In the genomic region with DNA sequence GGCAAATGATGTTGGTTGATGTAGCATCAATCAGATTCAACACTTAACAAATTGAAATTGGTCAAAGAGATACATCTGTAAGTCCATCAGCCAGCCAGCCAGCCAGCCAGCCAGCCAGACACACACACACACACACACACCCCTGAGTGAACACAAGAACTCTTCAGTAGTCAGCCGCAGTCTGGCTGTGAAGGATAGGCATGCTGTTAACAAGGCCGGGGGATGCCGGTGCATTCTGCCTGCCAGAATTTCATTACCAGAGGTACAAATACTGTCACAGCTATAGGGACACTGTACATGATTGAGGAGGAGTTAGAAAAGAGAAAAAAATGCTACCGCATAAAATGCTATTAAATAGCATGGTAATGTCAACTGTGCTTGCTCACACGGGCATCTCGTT, we compare ENCODE assay signal across 23 mouse cellular contexts.
DNase-seq lines count a peak whose midpoint lies in the region; ATAC-seq lines count a peak whose summit lies in the region.
"Had no signal": no experiment of that assay in that cellular context is flagged by ENCODE, and none has a peak within 500 bp of the region (broad histone marks: within the 10 kb centered on the region; RNA-seq: fewer than 3 reads in every experiment).

No protein-coding gene starts in this region.

- 39% methylated on average over 6 of the region's 6 CpGs for WGBS in forebrain, embryonic 13.5 days
- 91% methylated on average over 6 of the region's 6 CpGs for WGBS in forebrain, embryonic 10.5 days
- 43% methylated on average over 6 of the region's 6 CpGs for WGBS in midbrain, embryonic 16.5 days
- WGBS in midbrain, embryonic 10.5 days = 88% methylated on average over 6 of the region's 6 CpGs
- 37% methylated on average over 6 of the region's 6 CpGs for WGBS in hindbrain, embryonic 15.5 days
- WGBS in neural tube, embryonic 15.5 days = 32% methylated on average over 6 of the region's 6 CpGs

- peak; percentile 43; the same call in 1 of the 2 replicates for ATAC-seq in forebrain, embryonic 13.5 days
- ATAC-seq in midbrain, embryonic 16.5 days = no peak
- ATAC-seq in hindbrain, embryonic 15.5 days (ENCODE audit: low FRiP score, low read depth) = peak; percentile 40; the same call in 1 of the 2 replicates
- no peak; the same call in 1 of the 2 replicates for ATAC-seq in neural tube, embryonic 15.5 days (ENCODE audit: low FRiP score)
- ATAC-seq: intestine, postnatal 0 days; liver, postnatal 0 days had no signal

- no peaks in the 10 kb centered on the region for H3K27me3 ChIP-seq in forebrain, embryonic 13.5 days
- no peaks in the 10 kb centered on the region for H3K27me3 ChIP-seq in forebrain, embryonic 10.5 days (ENCODE audit: poor library complexity, severe bottlenecking)
- H3K27me3 ChIP-seq in midbrain, embryonic 16.5 days (ENCODE audit: control insufficient read depth, insufficient read depth, low read depth, low read length) = no peaks in the 10 kb centered on the region
- no peaks in the 10 kb centered on the region; the same call in 1 of the 2 replicates for H3K27me3 ChIP-seq in midbrain, embryonic 10.5 days (ENCODE audit: low read depth, poor library complexity, severe bottlenecking)
- H3K27me3 ChIP-seq in hindbrain, embryonic 15.5 days = no peaks in the 10 kb centered on the region
- H3K27me3 ChIP-seq in neural tube, embryonic 15.5 days (replicated peaks) = no peaks in the 10 kb centered on the region
- H3K27me3 ChIP-seq: heart, embryonic 12.5 days; kidney, embryonic 15.5 days; limb, embryonic 12.5 days had no signal

- H3K4me3 ChIP-seq in forebrain, embryonic 13.5 days = no peak overlapping the region
- H3K4me3 ChIP-seq in forebrain, embryonic 10.5 days = no peak overlapping the region
- H3K4me3 ChIP-seq in midbrain, embryonic 16.5 days (ENCODE audit: low read depth, low read length) = no peak overlapping the region
- H3K4me3 ChIP-seq in midbrain, embryonic 10.5 days = no peak overlapping the region
- H3K4me3 ChIP-seq in hindbrain, embryonic 15.5 days = no peak overlapping the region
- H3K4me3 ChIP-seq in neural tube, embryonic 15.5 days (replicated peaks) = no peak overlapping the region
- H3K4me3 ChIP-seq: embryonic facial prominence, embryonic 10.5 days; heart, embryonic 12.5 days; kidney, embryonic 15.5 days; limb, embryonic 12.5 days had no signal

- DNase-seq in forebrain, embryonic 10.5 days (ENCODE audit: extremely low spot score, low spot score) = no peak
- DNase-seq in midbrain, embryonic 10.5 days (ENCODE audit: low spot score) = no peak
- no peak for DNase-seq in lung, postnatal 14 days
- no peak for DNase-seq in spleen, adult 12 weeks (ENCODE audit: low spot score)
- DNase-seq: adrenal gland, postnatal 14 days; cerebellum, adult 9-10 months; gastrocnemius, postnatal 14 days; heart, adult 18-20 months; heart, postnatal 10 days; kidney, postnatal 36 days; liver, postnatal 0 days; lung, postnatal 10 days; right cerebral cortex, postnatal 25 days had no signal

- peaks cover 66% of the 10 kb centered on the region for H3K4me1 ChIP-seq in forebrain, embryonic 13.5 days
- peaks cover 77% of the 10 kb centered on the region for H3K4me1 ChIP-seq in forebrain, embryonic 10.5 days
- H3K4me1 ChIP-seq in midbrain, embryonic 16.5 days (ENCODE audit: control insufficient read depth, insufficient read depth, low read length) = peaks cover 33% of the 10 kb centered on the region
- peaks cover 84% of the 10 kb centered on the region for H3K4me1 ChIP-seq in midbrain, embryonic 10.5 days
- peaks cover 52% of the 10 kb centered on the region for H3K4me1 ChIP-seq in hindbrain, embryonic 15.5 days (replicated peaks)
- H3K4me1 ChIP-seq in neural tube, embryonic 15.5 days = peaks cover 43% of the 10 kb centered on the region

- no peak overlapping the region for H3K4me2 ChIP-seq in forebrain, embryonic 13.5 days
- H3K4me2 ChIP-seq in midbrain, embryonic 16.5 days (ENCODE audit: low read length) = no peak overlapping the region
- H3K4me2 ChIP-seq in hindbrain, embryonic 15.5 days = no peak overlapping the region
- no peak overlapping the region for H3K4me2 ChIP-seq in neural tube, embryonic 15.5 days
- H3K4me2 ChIP-seq: heart, embryonic 12.5 days; kidney, embryonic 15.5 days; limb, embryonic 12.5 days; liver, embryonic 11.5 days had no signal

- H3K27ac ChIP-seq in forebrain, embryonic 13.5 days = 0 out of 2 replicates have a peak overlapping the region, but pooled peaks have one; percentile 48
- H3K27ac ChIP-seq in forebrain, embryonic 10.5 days = no peak overlapping the region
- peak overlapping the region; percentile 24; the same call in 1 of the 2 replicates for H3K27ac ChIP-seq in midbrain, embryonic 16.5 days (ENCODE audit: low read length)
- no peak overlapping the region for H3K27ac ChIP-seq in midbrain, embryonic 10.5 days (replicated peaks)
- H3K27ac ChIP-seq in hindbrain, embryonic 15.5 days (replicated peaks) = peak overlapping the region; percentile 44; the same call in 1 of the 2 replicates
- peak overlapping the region; percentile 3; the same call in 1 of the 2 replicates for H3K27ac ChIP-seq in neural tube, embryonic 15.5 days (replicated peaks)
- H3K27ac ChIP-seq: embryonic facial prominence, embryonic 10.5 days; limb, embryonic 12.5 days had no signal

- H3K36me3 ChIP-seq in forebrain, embryonic 13.5 days (ENCODE audit: poor library complexity, severe bottlenecking) = peaks cover 13% of the 10 kb centered on the region
- peaks cover 17% of the 10 kb centered on the region for H3K36me3 ChIP-seq in forebrain, embryonic 10.5 days (replicated peaks)
- peaks cover 3% of the 10 kb centered on the region; the same call in 1 of the 2 replicates for H3K36me3 ChIP-seq in midbrain, embryonic 16.5 days (ENCODE audit: control insufficient read depth, insufficient read depth, low read length)
- peaks cover 13% of the 10 kb centered on the region for H3K36me3 ChIP-seq in midbrain, embryonic 10.5 days
- H3K36me3 ChIP-seq in hindbrain, embryonic 15.5 days = no peaks in the 10 kb centered on the region
- H3K36me3 ChIP-seq in neural tube, embryonic 15.5 days = no peaks in the 10 kb centered on the region
- H3K36me3 ChIP-seq: kidney, embryonic 15.5 days had no signal

- no peaks in the 10 kb centered on the region for H3K9me3 ChIP-seq in forebrain, embryonic 13.5 days (replicated peaks)
- H3K9me3 ChIP-seq in forebrain, embryonic 10.5 days = no peaks in the 10 kb centered on the region
- no peaks in the 10 kb centered on the region for H3K9me3 ChIP-seq in midbrain, embryonic 16.5 days (replicated peaks; ENCODE audit: control insufficient read depth, low read length, poor library complexity, severe bottlenecking)
- no peaks in the 10 kb centered on the region for H3K9me3 ChIP-seq in midbrain, embryonic 10.5 days (replicated peaks)
- H3K9me3 ChIP-seq in hindbrain, embryonic 15.5 days = no peaks in the 10 kb centered on the region
- H3K9me3 ChIP-seq in neural tube, embryonic 15.5 days (replicated peaks) = no peaks in the 10 kb centered on the region
- H3K9me3 ChIP-seq: embryonic facial prominence, embryonic 10.5 days; heart, embryonic 12.5 days; kidney, embryonic 15.5 days; limb, embryonic 12.5 days had no signal

- H3K9ac ChIP-seq in forebrain, embryonic 13.5 days = no peak overlapping the region
- H3K9ac ChIP-seq in midbrain, embryonic 16.5 days (ENCODE audit: low read depth, low read length) = no peak overlapping the region
- no peak overlapping the region for H3K9ac ChIP-seq in hindbrain, embryonic 15.5 days
- no peak overlapping the region for H3K9ac ChIP-seq in neural tube, embryonic 15.5 days (replicated peaks)
- H3K9ac ChIP-seq: heart, embryonic 12.5 days; kidney, embryonic 15.5 days; limb, embryonic 12.5 days; liver, postnatal 0 days had no signal

Comparison
In these comparisons a context has a peak if more than half of its experiments do, and no peak if none do; other contexts are left out.
1. H3K27ac ChIP-seq: peak in forebrain, embryonic 13.5 days (single experiment), midbrain, embryonic 16.5 days (single experiment), hindbrain, embryonic 15.5 days (single experiment) and neural tube, embryonic 15.5 days (single experiment); none in forebrain, embryonic 10.5 days (single experiment) and midbrain, embryonic 10.5 days (single experiment).
2. ATAC-seq: peak in forebrain, embryonic 13.5 days (single experiment) and hindbrain, embryonic 15.5 days (single experiment); none in midbrain, embryonic 16.5 days (single experiment) and neural tube, embryonic 15.5 days (single experiment).